Mouse (Mus musculus) lung, postnatal 0 days (tissue): ENCODE data around the gene Tmem18. TPM values are rescaled to one million over a fixed set of nuclear protein-coding genes. Genes with fewer than 3 reads are reported as not detected.

Experiments used
- ATAC-seq: fragments of 200-750 bp; cut with Nextera tagmentation; 2 replicates; pipeline ENCODE4 v1.8.0; 2017; ENCODE audit warnings: moderate library complexity
- DNase-seq: peaks from one replicate; pipeline ENCODE4 v3.0.0-alpha.2; 2016; ENCODE audit warnings: low spot score
- H3K27ac ChIP-seq: fragments of 300-500 bp; sonication (generic); 2 replicates; pipeline ENCODE4 v1.5.1; 2014; ENCODE audit warnings: antibody characterized with exemption, mild to moderate bottlenecking, low read length, mixed read lengths
- H3K27me3 ChIP-seq: fragments of 300-500 bp; sonication (generic); replicated peaks from 2 replicates; pipeline ENCODE4 v1.6.1; 2014; ENCODE audit warnings: low read length, mixed read lengths; ENCODE audit not compliant: insufficient read depth
- H3K36me3 ChIP-seq: fragments of 300-500 bp; sonication (generic); 2 replicates; pipeline ENCODE4 v1.6.1; 2014; ENCODE audit warnings: low read length, mixed read lengths; ENCODE audit not compliant: insufficient read depth
- H3K4me1 ChIP-seq: fragments of 300-500 bp; sonication (generic); 2 replicates; pipeline ENCODE4 v1.6.1; 2014; ENCODE audit warnings: antibody characterized with exemption, low read depth, low read length, mixed read lengths; ENCODE audit not compliant: insufficient read depth
- H3K4me2 ChIP-seq: fragments of 300-500 bp; sonication (generic); replicated peaks from 2 replicates; pipeline ENCODE4 v1.6.1; 2014; ENCODE audit warnings: low read depth, mild to moderate bottlenecking, low read length, moderate library complexity, mixed read lengths
- H3K4me3 ChIP-seq: fragments of 300-500 bp; sonication (generic); 2 replicates; pipeline ENCODE4 v1.5.1; 2014; ENCODE audit warnings: low read depth, low read length
- H3K9ac ChIP-seq: fragments of 300-500 bp; sonication (generic); replicated peaks from 2 replicates; pipeline ENCODE4 v1.6.1; 2014; ENCODE audit warnings: low read depth, mild to moderate bottlenecking
- H3K9me3 ChIP-seq: fragments of 300-500 bp; sonication (generic); 2 replicates; pipeline ENCODE4 v1.6.1; 2016; ENCODE audit warnings: low read length, mixed read lengths
- CTCF ChIP-seq: IDR thresholded peaks from 2 replicates; pipeline ENCODE4 v1.5.1; 2016; ENCODE audit warnings: antibody characterized with exemption, mild to moderate bottlenecking
- EP300 ChIP-seq: IDR thresholded peaks from 2 replicates; pipeline ENCODE4 v1.6.1; 2016; ENCODE audit warnings: antibody characterized with exemption, mild to moderate bottlenecking, control low read depth
- microRNA-seq: library from miRNA; unstranded; fragments of <30 nt; microRNA quantifications from one replicate; pipeline ENCODE4, GENCODE M21; 2016
- polyA plus RNA-seq: library from polyadenylated mRNA; unstranded; fragments of >200 nt; fragmentation: Nextera tagmentation; extraction: Ambion mirVana; gene quantifications from 2 replicates; pipeline ENCODE4 v1.2.1, GENCODE M21; 2015

The Tmem18 gene
- polyA plus RNA-seq, 1 experiment from 2014 or later: 21.7 TPM

- H3K9ac ChIP-seq: no peak overlapping the region
- H3K9me3 ChIP-seq: no peaks in the 10 kb centered on the region
- no peaks in the 10 kb centered on the region for H3K36me3 ChIP-seq
- no peaks in the 10 kb centered on the region for H3K27me3 ChIP-seq
- no peak for TF ChIP-seq EP300
- no peak for TF ChIP-seq CTCF
- H3K4me1 ChIP-seq: no peaks in the 10 kb centered on the region
- H3K27ac ChIP-seq: no peak overlapping the region
- no peak overlapping the region for H3K4me3 ChIP-seq
- H3K4me2 ChIP-seq: no peak overlapping the region
- no peak for ATAC-seq
- DNase-seq: no peak
Observed at GRCm38 (mm10) chr12:30634534-30634933, 50.3 kb downstream of the Tmem18 start.

Small RNA genes lying within 50 kb of the gene (microRNA-seq; reads per million reads assigned to microRNA genes)
- gene Gm25243: not detected

Other genes starting within 250 kb of the Tmem18 start
- 5.3 and 8.0 TPM in 2 replicates for gene Sntg2, start 211.1 kb upstream of the Tmem18 start, polyA plus RNA-seq